Mouse (Mus musculus) C2C12 (cell line): ENCODE data around the gene Ggn.

ENCODE experiments used
- CEBPB ChIP-seq: IDR thresholded peaks from one replicate; pipeline ENCODE4 v1.6.1; 2011; ENCODE audit warnings: low read depth, mild to moderate bottlenecking, control low read depth, moderate library complexity
- MAX ChIP-seq: IDR thresholded peaks from one replicate; pipeline ENCODE4 v1.6.1; 2011; ENCODE audit warnings: mild to moderate bottlenecking, control low read depth

GRCm38 (mm10) chr7:29137429-29137828 lies 32.6 kb upstream of the Ggn start:
- TF ChIP-seq CEBPB (no peak), MAX (no peak)
